Mouse (Mus musculus) kidney, postnatal 0 days (tissue): ENCODE data around the gene Slc5a5. TPM values are rescaled to one million over a fixed set of nuclear protein-coding genes. Genes with fewer than 3 reads are reported as not detected.

Experiments
- ATAC-seq: fragments of 200-750 bp; cut with Nextera tagmentation; replicated peaks from 2 replicates; pipeline ENCODE4 v1.8.0; 2017; ENCODE audit warnings: low read depth, moderate number of reproducible peaks, moderate TSS enrichment, moderate library complexity; ENCODE audit not compliant: low FRiP score
- DNase-seq: peaks from one replicate; pipeline ENCODE4 v3.0.0-alpha.2; 2016; ENCODE audit warnings: low spot score
- H3K27ac ChIP-seq: fragments of 300-500 bp; sonication (generic); 2 replicates; pipeline ENCODE4 v1.5.1; 2014; ENCODE audit warnings: mild to moderate bottlenecking
- H3K27me3 ChIP-seq: fragments of 300-500 bp; sonication (generic); 2 replicates; pipeline ENCODE4 v1.6.1; 2014; ENCODE audit warnings: low read length, mixed read lengths; ENCODE audit not compliant: insufficient read depth
- H3K36me3 ChIP-seq: fragments of 300-500 bp; sonication (generic); 2 replicates; pipeline ENCODE4 v1.6.1; 2014; ENCODE audit warnings: low read length, mixed read lengths; ENCODE audit not compliant: insufficient read depth
- H3K4me1 ChIP-seq: fragments of 300-500 bp; sonication (generic); replicated peaks from 2 replicates; pipeline ENCODE4 v1.6.1; 2014; ENCODE audit warnings: antibody characterized with exemption, low read length, mixed read lengths; ENCODE audit not compliant: insufficient read depth
- H3K4me2 ChIP-seq: fragments of 300-500 bp; sonication (generic); 2 replicates; pipeline ENCODE4 v1.6.1; 2014; ENCODE audit warnings: mild to moderate bottlenecking, low read length, moderate library complexity, mixed read lengths
- H3K4me3 ChIP-seq: fragments of 300-500 bp; sonication (generic); replicated peaks from 2 replicates; pipeline ENCODE4 v1.5.1; 2014; ENCODE audit warnings: low read depth, low read length
- H3K9ac ChIP-seq: fragments of 300-500 bp; sonication (generic); 2 replicates; pipeline ENCODE4 v1.6.1; 2014; ENCODE audit warnings: low read depth, low read length
- H3K9me3 ChIP-seq: fragments of 300-500 bp; sonication (generic); replicated peaks from 2 replicates; pipeline ENCODE4 v1.6.1; 2016; ENCODE audit warnings: low read length, inconsistent platforms, mixed read lengths
- CTCF ChIP-seq: IDR thresholded peaks from 2 replicates; pipeline ENCODE4 v1.5.1; 2016; ENCODE audit warnings: antibody characterized with exemption, low read depth, mild to moderate bottlenecking, moderate library complexity
- WGBS: fragments of 180-500 bp; shearing (Covaris S2); extraction: QIAGEN DNeasy Blood & Tissue Kit; methylation state at CpG from one replicate; pipeline ENCODE4 v1.1.7; 2014; 5-methylcytosine and 5-hydroxymethylcytosine counted together
- polyA plus RNA-seq: library from polyadenylated mRNA; unstranded; fragments of >200 nt; fragmentation: Nextera tagmentation; extraction: Ambion mirVana; gene quantifications from 2 replicates; pipeline ENCODE4 v1.2.1, GENCODE M21; 2015

Gene Slc5a5
- polyA plus RNA-seq, 1 experiment from 2014 or later, result 0.11 TPM

GRCm38 (mm10) chr8:70878178-70878577 lies 14.4 kb downstream of the Slc5a5 start:
- H3K4me2 ChIP-seq, result no peak overlapping the region
- no peak overlapping the region for H3K4me3 ChIP-seq
- H3K9ac ChIP-seq, result no peak overlapping the region
- H3K4me1 ChIP-seq, result 0 out of 2 replicates have a peak, but pooled peaks cover 6% of the 10 kb centered on the region
- ATAC-seq (no peak), DNase-seq (no peak)
- no peaks in the 10 kb centered on the region for H3K27me3 ChIP-seq
- no peaks in the 10 kb centered on the region for H3K36me3 ChIP-seq
- no peak for TF ChIP-seq CTCF
- H3K9me3 ChIP-seq, result no peaks in the 10 kb centered on the region
- WGBS, result 53% methylated on average over 2 of the region's 2 CpGs
- no peak overlapping the region for H3K27ac ChIP-seq

- no peak for DNase-seq
- no peak overlapping the region for H3K9ac ChIP-seq
- 0 out of 2 replicates have a peak, but pooled peaks cover 9% of the 10 kb centered on the region for H3K4me1 ChIP-seq
- no peak overlapping the region for H3K27ac ChIP-seq
- no peak for ATAC-seq
- H3K9me3 ChIP-seq, result no peaks in the 10 kb centered on the region
- TF ChIP-seq CTCF, result no peak
- H3K36me3 ChIP-seq, result no peaks in the 10 kb centered on the region
- H3K4me2 ChIP-seq, result no peak overlapping the region
- H3K4me3 ChIP-seq, result no peak overlapping the region
- 37% methylated on average over 4 of the region's 4 CpGs for WGBS
- H3K27me3 ChIP-seq, result no peaks in the 10 kb centered on the region
Measured at GRCm38 (mm10) chr8:70876382-70876781, 16.2 kb downstream of the Slc5a5 start.

DNA sequence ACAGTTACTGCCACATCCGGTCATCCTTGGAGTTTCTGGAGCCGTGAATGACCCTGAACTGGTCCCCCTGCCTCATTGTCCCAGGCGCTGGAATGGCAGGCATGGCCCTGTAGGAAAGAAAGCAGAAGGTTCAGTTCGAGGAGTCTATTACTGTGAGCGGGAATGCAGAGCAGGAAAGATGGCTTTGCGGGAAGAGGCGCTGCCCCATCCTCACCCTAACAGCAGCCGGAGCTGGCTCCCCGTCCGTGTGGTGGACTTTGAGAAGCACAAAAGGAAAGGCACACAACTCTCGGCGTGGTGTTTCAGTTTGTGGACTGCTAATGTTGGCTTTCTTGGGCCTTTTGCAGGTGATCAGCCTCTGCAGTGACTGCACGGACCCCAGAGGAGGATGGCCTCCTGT lies 18.1 kb downstream of the Slc5a5 start:
- H3K9me3 ChIP-seq, result no peaks in the 10 kb centered on the region
- H3K4me1 ChIP-seq, result 0 out of 2 replicates have a peak, but pooled peaks cover 4% of the 10 kb centered on the region
- H3K27ac ChIP-seq, result no peak overlapping the region
- H3K36me3 ChIP-seq, result no peaks in the 10 kb centered on the region
- no peaks in the 10 kb centered on the region for H3K27me3 ChIP-seq
- H3K9ac ChIP-seq, result no peak overlapping the region
- no peak for ATAC-seq
- no peak for TF ChIP-seq CTCF
- H3K4me2 ChIP-seq, result no peak overlapping the region
- no peak for DNase-seq
- 92% methylated on average over 13 of the region's 13 CpGs for WGBS
- H3K4me3 ChIP-seq, result no peak overlapping the region

DNA sequence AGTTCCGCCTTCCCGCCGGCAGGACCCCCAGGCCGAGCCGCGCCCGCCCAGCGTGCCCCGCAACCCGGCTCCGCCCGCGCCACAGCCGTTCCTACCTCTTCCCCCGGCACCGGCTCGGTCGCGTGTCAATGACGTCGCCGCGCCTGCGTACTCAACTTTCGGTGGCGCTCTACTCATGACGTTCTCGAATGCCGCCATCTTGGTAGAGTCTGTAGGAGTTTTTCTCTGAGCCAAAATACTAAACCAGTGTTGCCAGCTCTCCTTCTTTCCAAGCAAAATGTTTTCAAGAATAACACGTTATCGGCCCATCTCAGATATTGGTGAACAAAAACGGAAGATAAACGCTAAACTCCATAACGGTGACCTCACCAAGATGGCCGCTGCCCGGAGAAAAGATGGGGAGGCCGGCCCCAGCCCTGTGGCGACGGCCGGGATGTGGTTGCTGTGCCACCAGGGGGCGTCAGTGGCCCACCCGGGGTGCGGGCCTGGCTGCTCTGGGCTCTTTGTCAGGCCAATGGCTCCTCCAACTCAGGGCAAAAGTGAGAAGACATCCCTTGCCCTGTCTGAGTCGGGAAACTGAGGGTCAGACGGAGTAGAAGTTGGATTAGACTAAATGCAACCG lies 19.1 kb downstream of the Slc5a5 start, which contains the start of gene Ccdc124:
TSS of gene Ccdc124 (minus strand) at position 572 of the 622 bp plus-strand sequence.
- Histone ChIP-seq H3K4me1 (0 out of 2 replicates have a peak, but pooled peaks cover 4% of the 10 kb centered on the region), H3K4me3 (peak within 1 kb of the TSS; percentile 89), H3K9ac (peak within 1 kb of the TSS; percentile 80), H3K27ac (peak within 1 kb of the TSS; percentile 85), H3K27me3 (no peaks in the 10 kb centered on the region), H3K4me2 (peak within 1 kb of the TSS; percentile 77), H3K36me3 (no peaks in the 10 kb centered on the region), H3K9me3 (no peaks in the 10 kb centered on the region)
- peak; percentile 96 for DNase-seq
- peak; percentile 99 for TF ChIP-seq CTCF
- WGBS, result 1% methylated on average over 46 of the region's 46 CpGs
- ATAC-seq, result peak; percentile 90

DNA sequence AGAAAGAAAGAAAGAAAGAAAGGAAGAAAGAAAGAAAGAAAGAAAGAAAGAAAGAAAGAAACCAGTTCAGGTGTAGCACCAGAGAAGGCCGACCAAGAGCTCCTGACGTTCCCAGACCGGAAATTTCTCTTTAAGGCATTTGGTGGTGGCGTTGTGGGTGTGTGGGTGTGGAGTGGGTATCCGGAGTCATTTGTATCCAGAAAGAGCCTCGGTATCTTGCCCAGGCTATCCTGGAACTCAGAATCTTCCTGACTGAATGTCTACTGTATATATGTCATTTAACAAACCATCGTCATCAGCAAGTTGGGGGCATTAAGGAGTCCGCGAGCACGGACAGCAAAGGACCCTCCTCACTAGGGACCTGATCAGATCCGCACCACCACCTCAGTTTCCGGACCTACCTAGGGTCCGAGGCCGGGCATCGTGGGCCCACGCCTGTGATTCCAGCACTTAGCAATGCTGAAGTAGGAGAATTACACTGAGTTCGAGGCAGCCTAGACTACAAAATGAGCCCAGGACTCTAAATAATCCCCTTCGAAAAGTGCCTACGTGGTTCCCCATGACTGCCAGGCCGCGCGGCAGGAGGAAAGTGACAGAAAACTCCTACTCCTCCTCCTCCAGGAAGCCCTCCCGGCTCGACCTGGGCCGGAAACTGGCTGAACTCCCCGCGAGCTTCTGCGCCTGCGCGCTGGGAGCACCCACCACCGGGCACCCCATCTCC lies 19.8 kb downstream of the Slc5a5 start:
- H3K27ac ChIP-seq, result peak overlapping the region; percentile 85

GRCm38 (mm10) chr8:70871195-70871807 lies 21.3 kb downstream of the Slc5a5 start:
- Histone ChIP-seq H3K27me3 (no peaks in the 10 kb centered on the region), H3K4me1 (peaks cover 10% of the 10 kb centered on the region), H3K27ac (no peak overlapping the region), H3K9me3 (no peaks in the 10 kb centered on the region), H3K4me3 (no peak overlapping the region), H3K36me3 (no peaks in the 10 kb centered on the region), H3K4me2 (no peak overlapping the region), H3K9ac (no peak overlapping the region)
- no peak for ATAC-seq
- WGBS, result 90% methylated on average over 5 of the region's 5 CpGs
- TF ChIP-seq CTCF, result no peak
- no peak for DNase-seq

More for the DNA sequence above, 19.8 kb downstream of the Slc5a5 start:
- H3K4me3 ChIP-seq, result peak overlapping the region; percentile 89
- no peak for TF ChIP-seq CTCF
- peak; percentile 19 for DNase-seq
- no peak for ATAC-seq
- no peaks in the 10 kb centered on the region for H3K9me3 ChIP-seq
- WGBS, result 4% methylated on average over 31 of the region's 31 CpGs
- peaks cover 8% of the 10 kb centered on the region for H3K4me1 ChIP-seq
- no peaks in the 10 kb centered on the region for H3K36me3 ChIP-seq
- peak overlapping the region; percentile 80 for H3K9ac ChIP-seq
- peak overlapping the region; percentile 77 for H3K4me2 ChIP-seq
- no peaks in the 10 kb centered on the region for H3K27me3 ChIP-seq
